Mouse (Mus musculus) ES-E14 (cell line): Measurements from ENCODE around the gene Cytip.

Experiments used
- CHD2 ChIP-seq: IDR thresholded peaks from 2 replicates; pipeline ENCODE4 v1.6.1; 2014; ENCODE audit warnings: mild to moderate bottlenecking, low read depth, low read length, inconsistent platforms
- HCFC1 ChIP-seq: IDR thresholded peaks from 2 replicates; pipeline ENCODE4 v1.6.1; 2012; ENCODE audit warnings: low read length, inconsistent platforms, borderline replicate concordance; ENCODE audit not compliant: insufficient read depth
- ZC3H11A ChIP-seq: IDR thresholded peaks from 2 replicates; pipeline ENCODE4 v1.6.1; 2012; ENCODE audit warnings: low read depth, mild to moderate bottlenecking, inconsistent platforms, low read length, borderline replicate concordance
- ZNF384 ChIP-seq: IDR thresholded peaks from 2 replicates; pipeline ENCODE4 v1.6.1; 2012; ENCODE audit warnings: low read depth, low read length, inconsistent platforms

DNA sequence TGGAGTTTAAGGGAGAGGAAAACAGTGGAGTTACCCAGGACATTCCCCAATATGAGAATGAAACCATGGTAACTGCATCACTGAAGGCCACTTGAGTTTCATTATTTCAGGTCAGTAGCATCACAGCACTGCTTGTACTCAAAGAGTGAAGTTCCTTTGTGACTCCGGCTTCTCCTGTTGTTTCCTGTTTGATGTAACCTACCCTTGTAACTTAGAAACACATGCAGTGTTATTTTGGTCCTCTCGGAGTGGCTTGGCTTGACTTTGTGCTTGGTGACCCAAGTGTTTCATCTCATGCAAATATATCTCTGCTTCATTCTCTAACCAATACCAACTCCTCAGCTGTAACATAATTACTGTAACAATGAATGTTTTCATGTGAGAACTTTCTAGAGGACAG is 11.1 kb downstream of the Cytip start:
- no peak for TF ChIP-seq ZC3H11A
- TF ChIP-seq CHD2, result no peak
- no peak for TF ChIP-seq HCFC1
- TF ChIP-seq ZNF384, result no peak
